Mouse (Mus musculus) bone marrow, adult 2 months (tissue): ENCODE data around the gene AU021092. TPM values are rescaled to one million over a fixed set of nuclear protein-coding genes. Genes with fewer than 3 reads are reported as not detected.
A peak's percentile ranks its signal among the peaks of the same experiment; 100 is the strongest.

Source experiments
- H3K27ac ChIP-seq: fragments of 200-500 bp; 2 replicates; pipeline ENCODE4 v1.5.1; 2012; ENCODE audit warnings: low read depth, mild to moderate bottlenecking, control low read depth, inconsistent platforms, low read length; ENCODE audit not compliant: control insufficient read depth, poor library complexity, insufficient read depth
- H3K4me1 ChIP-seq: fragments of 200-500 bp; 2 replicates; pipeline ENCODE4 v1.6.1; 2011; ENCODE audit warnings: low read length; ENCODE audit not compliant: control insufficient read depth, insufficient read depth
- H3K4me3 ChIP-seq: fragments of 200-500 bp; replicated peaks from 2 replicates; pipeline ENCODE3; 2011; ENCODE audit warnings: mild to moderate bottlenecking, low read depth, low read length, control low read depth; ENCODE audit not compliant: control insufficient read depth
- CTCF ChIP-seq: fragments of 200-500 bp; IDR thresholded peaks from 2 replicates; pipeline ENCODE4 v1.5.1; 2011; ENCODE audit warnings: low read length, control low read depth; ENCODE audit not compliant: control insufficient read depth, insufficient read depth
- POLR2A ChIP-seq: fragments of 200-500 bp; IDR thresholded peaks from 2 replicates; pipeline ENCODE4 v1.6.1; 2011; ENCODE audit warnings: low read depth, mild to moderate bottlenecking, control low read depth, low read length, borderline replicate concordance; ENCODE audit not compliant: control insufficient read depth
- WGBS: fragments of 180-500 bp; shearing (Covaris S2); methylation state at CpG from one replicate; pipeline ENCODE4 v1.1.7; 2018; 5-methylcytosine and 5-hydroxymethylcytosine counted together
- polyA plus RNA-seq: library from polyadenylated mRNA; stranded (reverse); fragments of >200 nt; gene quantifications from 2 replicates; pipeline ENCODE4 v1.2.4, GENCODE M21; 2011; ENCODE audit warnings: low replicate concordance; ENCODE audit not compliant: missing spikeins, insufficient read depth, insufficient read length

AU021092 gene
- polyA plus RNA-seq, 1 experiment, result not detected

DNA sequence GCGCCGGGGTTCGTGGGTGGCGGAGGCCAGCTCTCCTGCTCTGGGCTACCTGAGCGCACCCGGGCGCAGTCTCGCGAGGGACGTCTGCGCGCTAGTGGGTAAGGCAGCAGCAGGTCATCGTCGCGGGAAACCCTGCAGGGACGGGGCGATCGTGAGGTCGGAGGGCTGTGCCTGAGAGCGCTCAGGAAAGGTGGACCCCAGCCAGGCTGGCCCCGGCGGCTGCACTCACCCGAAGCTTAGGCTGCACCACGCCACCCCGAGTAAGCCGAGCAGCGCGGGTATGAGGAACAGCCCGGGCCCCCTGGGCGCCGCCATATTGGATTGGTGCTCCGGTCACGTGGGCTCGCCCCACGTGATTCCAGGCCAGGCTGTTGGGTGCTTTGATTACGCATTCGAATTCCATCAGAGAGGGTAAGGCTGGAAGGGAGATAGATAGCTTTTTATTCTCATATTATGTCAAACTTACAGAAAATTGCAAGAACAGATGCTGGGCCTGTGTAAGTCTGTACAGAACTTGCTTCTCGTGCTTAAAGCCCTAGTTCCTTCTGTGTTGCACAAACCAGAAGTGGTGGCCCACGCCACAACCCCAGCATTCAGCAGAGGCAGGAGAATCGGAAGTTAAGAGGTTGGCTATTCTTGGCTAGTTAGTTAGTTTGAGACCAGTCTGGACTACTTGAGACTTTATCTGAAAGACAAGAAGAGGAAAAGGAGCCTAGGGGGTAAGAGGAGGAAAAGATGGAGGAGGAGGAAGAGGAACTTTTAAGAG lies 18.2 kb downstream of the AU021092 start, which contains the start of gene Nagpa:
TSS of gene Nagpa (minus strand) at position 345 of the 766 bp plus-strand sequence.
- peak; percentile 65; the same call in 1 of the 2 replicates for TF ChIP-seq POLR2A
- peak; percentile 5; the same call in 1 of the 2 replicates for TF ChIP-seq CTCF
- Histone ChIP-seq H3K4me3 (peak within 1 kb of the TSS; percentile 99), H3K27ac (peak within 1 kb of the TSS; percentile 85), H3K4me1 (peaks cover 1% of the 10 kb centered on the region; the same call in 1 of the 2 replicates)
- under 1% methylated on average over 40 of the region's 40 CpGs for WGBS

DNA sequence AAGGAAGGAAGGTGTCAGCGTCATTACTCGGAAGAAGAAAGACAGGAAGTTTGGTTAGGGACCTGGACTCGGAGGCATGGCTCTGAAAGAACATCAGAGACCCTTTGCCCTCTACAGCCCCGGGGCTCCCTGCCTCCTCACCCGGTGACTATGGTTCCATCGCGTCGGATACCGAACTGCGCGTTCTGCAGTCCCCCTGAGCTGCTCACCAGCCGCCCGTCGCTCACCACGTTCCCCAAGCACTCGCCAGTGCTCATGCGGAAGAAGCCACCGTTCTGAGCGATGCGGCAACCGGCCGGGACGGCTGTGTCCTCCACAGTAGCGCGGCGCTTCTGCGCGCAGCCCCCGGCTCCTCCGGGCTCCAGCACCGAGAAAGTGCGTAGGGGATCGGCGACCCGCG lies 18.9 kb downstream of the AU021092 start:
- peak overlapping the region; percentile 85 for H3K27ac ChIP-seq
- under 1% methylated on average over 36 of the region's 36 CpGs for WGBS
- H3K4me3 ChIP-seq, result peak overlapping the region; percentile 99
- TF ChIP-seq POLR2A (peak; percentile 31; the same call in 1 of the 2 replicates), CTCF (no peak)
- H3K4me1 ChIP-seq, result peaks cover 1% of the 10 kb centered on the region; the same call in 1 of the 2 replicates

DNA sequence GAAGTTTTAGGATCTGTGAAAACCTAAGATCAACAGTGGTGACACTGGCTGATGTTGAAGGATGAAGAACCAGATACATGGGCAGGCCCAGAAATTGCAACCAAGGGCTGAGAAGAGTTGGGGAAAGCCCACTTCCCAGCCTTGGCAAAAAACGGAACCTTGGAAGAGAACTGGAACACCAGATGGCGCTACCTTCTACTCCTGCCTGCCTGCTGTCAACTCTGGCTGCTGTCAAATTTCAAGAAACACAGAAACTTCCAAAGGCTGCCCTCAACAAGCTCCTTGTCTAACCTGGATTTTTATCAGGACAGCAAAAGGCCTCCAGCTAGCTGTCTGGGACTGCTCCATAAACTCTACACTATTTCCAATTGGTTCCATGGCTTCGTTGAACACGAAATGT lies 19.4 kb downstream of the AU021092 start:
- Histone ChIP-seq H3K4me3 (peak overlapping the region; percentile 99), H3K27ac (no peak overlapping the region; the same call in 1 of the 2 replicates)
- TF ChIP-seq CTCF (peak; percentile 70), POLR2A (no peak)

DNA sequence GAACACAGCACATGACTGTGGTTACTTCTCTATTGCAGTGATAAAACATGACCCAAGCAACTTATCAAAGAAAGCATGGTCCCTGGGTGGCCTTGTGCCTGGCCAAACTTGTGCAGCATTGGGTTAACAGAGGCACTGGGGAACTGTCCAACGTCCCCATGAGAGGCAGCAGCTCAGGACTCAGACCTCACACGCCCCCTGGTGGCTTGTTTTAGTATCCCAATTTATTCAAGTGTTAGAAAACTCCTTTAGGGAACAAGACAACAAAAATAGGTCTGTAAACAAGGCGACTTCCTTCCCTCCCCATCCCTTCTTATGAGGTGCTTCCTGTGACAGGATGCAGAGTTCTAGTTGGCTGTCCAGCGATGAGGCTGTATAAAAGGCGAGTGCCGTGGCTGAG lies 27.0 kb downstream of the AU021092 start:
- WGBS, result 33% methylated on average over 6 of the region's 6 CpGs

More for the DNA sequence above, 19.4 kb downstream of the AU021092 start:
- WGBS, result 9% methylated on average over 4 of the region's 4 CpGs
- peaks cover 1% of the 10 kb centered on the region; the same call in 1 of the 2 replicates for H3K4me1 ChIP-seq

DNA sequence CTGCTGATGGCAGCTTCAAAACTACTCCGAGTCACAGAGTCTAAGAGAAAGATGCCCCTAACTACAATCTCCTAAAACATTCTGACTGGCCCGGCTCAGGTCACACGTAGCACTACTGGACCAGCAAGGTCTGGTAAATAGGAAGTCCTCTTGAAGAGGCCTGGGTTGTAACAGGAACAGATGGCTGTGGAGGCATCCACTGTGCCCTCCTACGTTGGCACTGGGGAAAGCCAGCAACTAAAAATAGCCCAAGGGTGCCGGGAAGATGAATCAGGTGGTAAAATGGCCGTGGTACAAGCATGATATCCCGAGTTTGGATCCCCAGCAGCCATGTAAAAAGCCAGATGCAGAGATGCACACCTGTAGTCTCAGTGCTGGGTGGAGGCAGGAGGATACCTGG lies 35.9 kb downstream of the AU021092 start:
- H3K4me1 ChIP-seq, result no peaks in the 10 kb centered on the region
- 30% methylated on average over 7 of the region's 7 CpGs for WGBS
- no peak for TF ChIP-seq POLR2A
- no peak for TF ChIP-seq CTCF
- no peak overlapping the region for H3K4me3 ChIP-seq
- H3K27ac ChIP-seq, result no peak overlapping the region

More for the DNA sequence above, 27.0 kb downstream of the AU021092 start:
- Histone ChIP-seq H3K27ac (no peak overlapping the region), H3K4me1 (no peaks in the 10 kb centered on the region), H3K4me3 (no peak overlapping the region)
- TF ChIP-seq CTCF (peak; percentile 69), POLR2A (no peak)

DNA sequence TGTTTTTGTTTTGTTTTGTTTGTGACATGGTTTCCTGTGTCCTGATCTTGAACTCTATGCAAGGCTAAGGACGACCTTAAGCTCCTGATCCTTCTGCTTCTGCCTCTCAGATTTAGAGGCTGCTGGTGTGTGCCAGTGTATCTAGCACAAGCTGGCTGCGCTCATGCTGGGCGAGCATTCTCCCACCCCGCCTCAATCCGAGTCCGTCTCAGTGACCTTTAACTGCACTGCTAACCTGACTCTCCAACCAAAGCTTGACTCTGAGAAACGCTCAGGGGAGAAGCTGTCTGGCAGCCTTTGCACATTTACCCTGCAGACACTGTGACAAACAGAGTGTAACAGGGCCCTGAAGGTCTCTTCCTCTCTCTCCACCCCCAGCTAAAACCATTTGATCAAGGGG lies 36.4 kb downstream of the AU021092 start:
- no peak for TF ChIP-seq CTCF
- TF ChIP-seq POLR2A, result no peak
- Histone ChIP-seq H3K27ac (0 out of 2 replicates have a peak overlapping the region, but pooled peaks have one; percentile 20), H3K4me1 (no peaks in the 10 kb centered on the region), H3K4me3 (no peak overlapping the region)
- WGBS, result 71% methylated on average over 7 of the region's 7 CpGs

DNA sequence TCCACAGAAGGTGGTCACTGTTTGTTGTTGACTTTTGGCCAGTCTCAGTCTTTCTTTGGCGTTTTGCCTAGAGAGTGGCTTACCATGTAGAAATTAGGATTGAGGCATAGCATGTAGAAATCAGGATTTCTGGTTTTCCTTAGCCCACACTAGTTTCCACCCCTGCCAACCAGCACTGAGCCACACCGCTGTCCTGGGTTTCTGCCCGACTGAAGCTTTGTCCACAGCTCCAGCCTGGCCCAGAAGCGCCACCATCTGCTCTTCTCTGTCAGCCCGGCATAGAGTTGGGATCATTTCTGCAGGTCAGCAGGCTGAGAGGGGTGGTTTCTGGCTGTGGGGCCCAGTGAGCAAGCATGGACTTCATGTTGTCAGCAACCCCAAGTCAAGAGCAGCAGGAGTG lies 37.1 kb downstream of the AU021092 start:
- TF ChIP-seq POLR2A (no peak), CTCF (no peak)
- H3K4me1 ChIP-seq, result no peaks in the 10 kb centered on the region
- 72% methylated on average over 5 of the region's 5 CpGs for WGBS
- H3K27ac ChIP-seq, result no peak overlapping the region
- H3K4me3 ChIP-seq, result no peak overlapping the region

DNA sequence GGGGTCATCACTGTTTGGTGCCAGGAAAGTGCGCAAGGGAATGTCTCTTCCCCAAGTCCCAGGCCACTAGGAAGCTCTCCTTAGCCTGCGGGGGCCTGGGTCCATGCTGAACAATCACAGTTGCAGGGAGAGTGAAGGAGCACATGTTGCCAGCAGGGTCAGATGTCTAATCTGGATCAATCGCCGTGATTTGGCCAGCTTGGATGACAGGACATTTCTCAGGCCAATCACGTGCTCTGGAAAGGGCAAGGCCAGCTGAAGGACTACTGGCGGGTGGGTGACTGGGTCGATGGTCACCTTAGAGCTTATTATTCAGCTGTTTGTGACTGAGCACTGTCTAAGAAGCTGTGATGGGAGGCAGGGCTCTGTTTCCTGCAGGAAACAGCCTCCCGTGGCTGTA lies 38.0 kb downstream of the AU021092 start:
- Histone ChIP-seq H3K27ac (no peak overlapping the region), H3K4me3 (no peak overlapping the region), H3K4me1 (no peaks in the 10 kb centered on the region)
- TF ChIP-seq POLR2A (no peak), CTCF (no peak)
- 43% methylated on average over 8 of the region's 8 CpGs for WGBS
